Mouse (Mus musculus): Measurements from ENCODE around the gene Trip11. TPM values are rescaled to one million over a fixed set of nuclear protein-coding genes. Genes with fewer than 3 reads are reported as not detected.
"Not testable (repeated sequence)": the region's sequence is repeated elsewhere in the genome, so short reads cannot be mapped to it uniquely, and the experiment has no call there.

The Trip11 gene
- total RNA-seq (2014; rRNA removed) (17.2 and 20.4 TPM in 2 replicates), polyA plus RNA-seq (2015; fragmentation: Nextera tagmentation; extraction: Ambion mirVana) (11.1 and 17.1 TPM in 2 replicates)

- H3K27me3 ChIP-seq (ENCODE audit: insufficient read depth, low read length): no peaks in the 10 kb centered on the region
- peak within 1 kb of the TSS; percentile 76 for H3K9ac ChIP-seq
- TF ChIP-seq CTCF (IDR thresholded peaks at IDR 0.05; ENCODE audit: low read depth): no peak
- peak within 1 kb of the TSS; percentile 83 for H3K4me2 ChIP-seq (ENCODE audit: low read depth)
- H3K36me3 ChIP-seq (ENCODE audit: insufficient read depth): no peaks in the 10 kb centered on the region
- H3K27ac ChIP-seq (ENCODE audit: low read depth, low read length): peak within 1 kb of the TSS; percentile 87
- H3K9me3 ChIP-seq (ENCODE audit: low read length): no peaks in the 10 kb centered on the region
- peak within 1 kb of the TSS; percentile 89 for H3K4me3 ChIP-seq (ENCODE audit: low read depth, low read length)
- DNase-seq (peak; percentile 93), ATAC-seq (peak; percentile 98)
- under 1% methylated on average over 69 of the region's 69 CpGs for WGBS
- peaks cover 19% of the 10 kb centered on the region for H3K4me1 ChIP-seq (ENCODE audit: insufficient read depth)
These were observed at the start of gene Trip11 for GRCm38 (mm10) chr12:101912626-101913490. Trip11 (minus strand) TSS chr12:101913267.

GRCm38 (mm10) chr12:101958960-101959780, 46.1 kb upstream of the Trip11 start:
- H3K9ac ChIP-seq; H3K36me3 ChIP-seq (ENCODE audit: insufficient read depth); H3K27ac ChIP-seq (ENCODE audit: low read depth, low read length); DNase-seq; H3K4me1 ChIP-seq (ENCODE audit: insufficient read depth); H3K27me3 ChIP-seq (ENCODE audit: insufficient read depth, low read length); H3K9me3 ChIP-seq (ENCODE audit: low read length); ATAC-seq; H3K4me3 ChIP-seq (ENCODE audit: low read depth, low read length): not testable (repeated sequence)
- 94% methylated on average over 5 of the region's 5 CpGs for WGBS
- H3K4me2 ChIP-seq (ENCODE audit: low read depth): 0 out of 2 replicates have a peak overlapping the region, but pooled peaks have one; percentile 40

GRCm38 (mm10) chr12:101958556-101958955, 45.5 kb upstream of the Trip11 start:
- Histone ChIP-seq H3K4me2 (ENCODE audit: low read depth) (peak overlapping the region; percentile 40), H3K9ac (no peak overlapping the region), H3K27me3 (ENCODE audit: insufficient read depth, low read length) (no peaks in the 10 kb centered on the region), H3K4me3 (ENCODE audit: low read depth, low read length) (peak overlapping the region; percentile 95), H3K9me3 (ENCODE audit: low read length) (no peaks in the 10 kb centered on the region), H3K27ac (ENCODE audit: low read depth, low read length) (no peak overlapping the region), H3K36me3 (ENCODE audit: insufficient read depth) (no peaks in the 10 kb centered on the region), H3K4me1 (ENCODE audit: insufficient read depth) (no peaks in the 10 kb centered on the region)
- TF ChIP-seq CTCF (IDR thresholded peaks at IDR 0.05; ENCODE audit: low read depth): no peak
- ATAC-seq: no peak
- no peak for DNase-seq
- WGBS: 59% methylated on average over 9 of the region's 9 CpGs

GRCm38 (mm10) chr12:101957942-101958544, 45.0 kb upstream of the Trip11 start, which contains the start of gene Atxn3:
Atxn3 (minus strand) TSS chr12:101958246.
- peak; percentile 74 for TF ChIP-seq CTCF (IDR thresholded peaks at IDR 0.05; ENCODE audit: low read depth)
- H3K4me2 ChIP-seq (ENCODE audit: low read depth): peak within 1 kb of the TSS; percentile 58
- ATAC-seq: peak; percentile 99
- no peaks in the 10 kb centered on the region for H3K36me3 ChIP-seq (ENCODE audit: insufficient read depth)
- peak within 1 kb of the TSS; percentile 75 for H3K9ac ChIP-seq
- H3K4me3 ChIP-seq (ENCODE audit: low read depth, low read length): peak within 1 kb of the TSS; percentile 95
- peak; percentile 98 for DNase-seq
- no peaks in the 10 kb centered on the region for H3K4me1 ChIP-seq (ENCODE audit: insufficient read depth)
- H3K27me3 ChIP-seq (ENCODE audit: insufficient read depth, low read length): no peaks in the 10 kb centered on the region
- H3K9me3 ChIP-seq (ENCODE audit: low read length): no peaks in the 10 kb centered on the region
- 1% methylated on average over 53 of the region's 54 CpGs for WGBS
- peak within 1 kb of the TSS; percentile 79 for H3K27ac ChIP-seq (ENCODE audit: low read depth, low read length)

GRCm38 (mm10) chr12:101957079-101957941, 44.2 kb upstream of the Trip11 start:
- no peak for TF ChIP-seq CTCF (IDR thresholded peaks at IDR 0.05; ENCODE audit: low read depth)
- Histone ChIP-seq H3K4me2 (ENCODE audit: low read depth) (peak overlapping the region; percentile 58), H3K27me3 (ENCODE audit: insufficient read depth, low read length) (no peaks in the 10 kb centered on the region), H3K4me3 (ENCODE audit: low read depth, low read length) (peak overlapping the region; percentile 95), H3K9ac (peak overlapping the region; percentile 75), H3K36me3 (ENCODE audit: insufficient read depth) (no peaks in the 10 kb centered on the region), H3K4me1 (ENCODE audit: insufficient read depth) (no peaks in the 10 kb centered on the region), H3K27ac (ENCODE audit: low read depth, low read length) (peak overlapping the region; percentile 79), H3K9me3 (ENCODE audit: low read length) (no peaks in the 10 kb centered on the region)
- no peak; the same call in 1 of the 2 replicates for ATAC-seq
- peak; percentile 27 for DNase-seq
- WGBS: 9% methylated on average over 26 of the region's 26 CpGs

- not testable (repeated sequence) for H3K4me2 ChIP-seq (ENCODE audit: low read depth); DNase-seq; H3K9ac ChIP-seq; H3K4me1 ChIP-seq (ENCODE audit: insufficient read depth); H3K27ac ChIP-seq (ENCODE audit: low read depth, low read length); H3K27me3 ChIP-seq (ENCODE audit: insufficient read depth, low read length); H3K36me3 ChIP-seq (ENCODE audit: insufficient read depth); H3K4me3 ChIP-seq (ENCODE audit: low read depth, low read length); ATAC-seq; H3K9me3 ChIP-seq (ENCODE audit: low read length)
- 96% methylated on average over 8 of the region's 8 CpGs for WGBS
These were observed 42.8 kb upstream of the Trip11 start for GRCm38 (mm10) chr12:101955821-101956220.
